Mouse (Mus musculus) frontal cortex, adult 2 months (tissue): ENCODE results near the gene Syn3. TPM values are rescaled to one million over a fixed set of nuclear protein-coding genes. Genes with fewer than 3 reads are reported as not detected.
"Not testable (repeated sequence)": the region's sequence is repeated elsewhere in the genome, so short reads cannot be mapped to it uniquely, and the experiment has no call there.

Experiments used
- DNase-seq, 2 experiments: peaks; one replicate each; pipeline ENCODE4 v3.0.0; 2022; ENCODE audit warnings: low spot score in 1 of 2; ENCODE audit errors: extremely low spot score in 1 of 2
- polyA plus RNA-seq: library from polyadenylated mRNA; depleted of rRNA; stranded (reverse); fragments of >200 nt; gene quantifications from 2 replicates; pipeline ENCODE4 v1.2.3, GENCODE M21; 2012; rRNA removed

The Syn3 gene
- polyA plus RNA-seq = 9.8 and 10.4 TPM in 2 replicates

DNA sequence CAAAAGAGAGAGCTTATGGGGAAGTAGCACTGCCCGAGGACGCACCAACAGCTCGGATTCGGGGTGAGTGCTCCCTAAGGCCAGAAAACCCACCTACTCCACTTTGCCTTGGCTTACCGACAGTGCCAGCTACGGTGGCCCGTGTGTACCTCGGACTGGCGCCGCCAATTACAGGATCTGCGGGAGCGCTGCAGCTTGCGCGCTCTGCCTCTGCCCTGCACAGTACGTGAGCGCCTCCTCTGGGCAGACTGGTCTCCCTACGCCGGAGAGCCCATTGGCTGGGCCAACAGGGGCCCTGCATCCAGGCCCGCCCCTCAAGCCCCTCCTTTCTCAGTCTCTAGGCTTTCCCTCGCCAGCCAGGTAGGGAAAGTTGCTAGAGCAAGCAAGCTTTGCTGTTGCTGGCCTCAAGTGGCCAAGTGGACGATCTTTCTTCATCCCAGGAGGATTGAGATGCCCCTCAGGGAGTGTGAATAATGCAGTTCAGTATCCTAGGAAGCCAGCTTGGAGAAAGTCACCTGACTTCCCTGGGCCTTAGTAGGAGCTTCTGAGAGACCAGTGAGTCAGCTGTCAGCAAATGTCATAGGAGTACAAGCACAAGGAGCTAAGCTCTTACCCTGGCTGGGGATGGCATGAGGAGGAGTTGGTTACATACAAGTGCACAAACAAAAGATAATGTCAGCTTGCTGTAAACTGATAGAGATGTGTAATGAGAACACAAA, at the start of gene Syn3:
Syn3 (minus strand) TSS at position 224 of the 719 bp plus-strand sequence.
- DNase-seq = peak; percentile 90 to 97

DNA sequence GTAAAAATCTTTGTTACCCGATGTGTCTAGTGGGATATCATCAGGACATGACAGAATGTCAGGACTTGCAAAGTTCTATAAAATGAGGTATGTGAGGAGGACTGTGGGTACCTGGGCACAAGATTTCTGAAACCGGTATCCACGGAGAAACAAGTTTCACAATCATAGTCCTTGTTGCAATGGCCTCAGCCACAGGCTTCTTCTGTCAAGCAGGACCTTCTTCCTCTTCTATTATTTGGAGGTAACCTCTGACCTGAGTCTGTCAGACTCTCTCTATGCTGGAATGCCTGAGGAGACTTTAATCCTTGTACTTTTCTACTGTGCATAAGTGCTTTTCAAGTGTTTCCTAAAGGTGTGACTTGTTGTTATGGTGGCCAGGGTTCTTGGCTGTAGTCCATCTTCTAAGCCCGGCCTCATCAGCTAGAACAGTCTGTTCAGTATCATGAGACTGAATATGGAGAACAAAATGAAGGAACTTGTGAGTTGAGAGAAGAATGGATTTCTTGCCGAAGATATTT, 27.7 kb upstream of the Syn3 start:
- DNase-seq = not testable (repeated sequence)

DNA sequence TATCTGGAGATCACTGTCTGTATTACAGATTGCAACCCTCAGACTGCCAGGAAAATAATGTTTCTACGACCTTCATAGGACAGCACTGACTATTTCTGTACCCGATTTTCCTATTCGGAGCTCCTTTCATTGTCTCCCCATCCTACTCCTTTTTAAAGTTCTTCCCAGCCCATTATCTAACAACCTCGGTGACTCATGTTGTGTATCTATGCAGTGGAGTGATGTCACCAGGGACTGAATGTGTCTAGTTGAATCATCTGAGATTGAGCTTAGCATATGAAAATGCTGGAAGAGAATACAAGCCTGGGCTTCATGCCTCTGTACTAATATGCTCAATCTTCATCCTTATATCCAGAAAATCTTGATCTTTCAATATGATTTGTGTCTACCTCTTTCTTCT, 15.1 kb upstream of the Syn3 start:
- DNase-seq = peak in 1 of 2 experiments; percentile 54

DNA sequence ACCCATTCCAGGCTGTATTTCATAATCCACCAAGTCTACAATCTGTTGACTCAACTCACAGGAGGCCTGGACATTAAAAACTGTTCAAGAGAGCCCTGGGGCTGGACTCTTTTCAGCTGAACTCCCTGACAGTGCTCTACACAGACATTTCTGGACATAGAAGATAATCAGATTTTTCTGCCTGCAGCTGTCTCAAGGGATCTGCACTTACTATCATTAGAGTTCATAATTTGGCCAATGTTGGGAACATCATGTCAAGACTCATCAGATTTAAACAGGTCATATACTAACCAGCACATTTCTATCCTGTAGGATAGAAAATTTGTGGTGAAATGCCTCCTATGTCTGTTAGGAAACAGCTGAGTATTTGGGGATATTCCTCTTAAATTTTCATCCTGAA, 12.2 kb upstream of the Syn3 start:
- no peak for DNase-seq

DNA sequence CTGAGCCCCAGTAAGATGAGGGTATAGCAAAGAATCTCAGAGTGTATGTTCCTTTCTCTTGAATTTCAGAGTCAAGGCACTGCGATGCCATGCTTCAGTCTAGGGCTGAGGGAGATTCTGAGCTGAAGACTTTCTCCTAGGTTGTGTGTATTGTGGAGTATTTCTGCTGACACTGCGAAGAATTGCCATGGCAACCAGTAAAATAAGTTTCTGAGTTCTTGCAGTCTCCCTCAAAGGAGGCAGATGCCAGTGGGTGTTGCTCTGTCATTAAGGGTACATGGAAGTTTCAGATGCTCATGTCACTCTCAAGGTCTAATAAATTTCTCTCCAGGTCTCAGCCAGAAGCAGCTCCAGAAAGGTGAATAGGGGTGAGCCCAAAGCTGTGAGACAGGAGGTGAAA, 3.4 kb upstream of the Syn3 start:
- peak in 1 of 2 experiments; percentile 64 for DNase-seq

DNA sequence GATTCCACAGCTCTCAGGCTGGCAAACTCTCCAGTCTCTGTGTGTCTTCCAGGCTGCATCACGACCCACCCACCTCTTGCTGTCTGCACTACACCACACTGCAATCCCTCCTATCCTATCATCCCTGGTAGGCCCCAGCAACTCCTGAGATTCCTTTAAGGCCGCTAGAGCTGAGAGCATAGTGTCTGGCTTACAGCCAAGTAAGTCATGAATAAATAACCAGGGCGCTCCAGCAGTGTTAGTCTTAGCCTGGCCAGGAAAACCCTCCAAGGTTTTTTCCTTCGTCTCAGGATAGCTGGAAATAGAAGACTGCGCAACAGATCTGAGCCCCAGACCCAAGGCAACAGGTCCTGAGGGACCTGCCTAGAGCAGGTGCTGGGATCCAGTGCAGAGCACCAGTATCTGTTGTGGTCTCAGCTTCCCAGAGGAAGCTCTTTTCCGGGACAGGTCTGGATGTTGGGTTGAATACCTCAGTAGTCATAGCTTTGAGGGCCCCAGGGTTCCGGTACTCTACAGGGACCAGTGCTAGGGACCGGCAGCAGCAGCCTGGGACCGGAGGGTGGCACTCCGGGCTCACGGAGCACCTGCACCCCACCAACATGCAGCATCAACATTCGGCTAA, 534 bp downstream of the Syn3 start:
- peak; percentile 73 to 75 for DNase-seq

DNA sequence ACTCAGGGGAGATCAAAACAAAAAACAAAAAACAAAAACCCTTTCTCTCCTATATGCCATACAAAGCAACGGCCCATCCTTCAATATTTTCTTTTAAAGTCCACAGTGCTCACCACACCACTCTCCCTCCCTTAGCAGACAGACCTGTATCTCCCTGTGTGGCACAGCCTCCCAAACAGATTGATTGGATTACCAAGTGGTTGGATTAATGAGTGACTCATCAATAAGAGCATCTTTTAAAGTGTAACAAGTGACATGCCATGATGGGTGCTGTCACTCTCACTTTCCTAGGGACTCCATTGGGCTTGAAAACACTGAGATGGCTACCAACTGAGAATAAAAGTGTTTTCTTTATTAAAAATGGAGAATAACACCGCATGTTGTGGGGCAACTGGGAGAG, 2.8 kb downstream of the Syn3 start:
- DNase-seq = no peak

DNA sequence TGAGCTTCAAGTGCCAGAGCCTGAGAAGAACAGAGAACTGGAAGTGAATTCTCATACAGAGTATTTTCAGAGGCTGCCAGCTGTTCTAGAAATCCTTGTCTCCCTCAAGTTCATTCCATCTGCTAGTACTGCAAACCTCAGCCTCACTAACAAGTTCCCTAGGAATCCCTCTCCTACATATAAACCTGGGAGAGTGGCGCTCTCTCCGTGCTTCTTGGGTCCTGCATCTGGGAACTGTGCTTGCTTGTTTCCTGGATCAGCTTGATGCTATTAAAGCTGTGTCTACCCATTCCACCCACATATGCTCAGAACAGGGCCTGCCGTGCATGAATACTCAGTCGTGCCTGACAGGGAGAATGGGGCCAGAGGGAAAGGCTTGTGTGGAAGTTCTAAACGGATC, 5.6 kb downstream of the Syn3 start:
- DNase-seq = peak in 1 of 2 experiments; percentile 33

DNA sequence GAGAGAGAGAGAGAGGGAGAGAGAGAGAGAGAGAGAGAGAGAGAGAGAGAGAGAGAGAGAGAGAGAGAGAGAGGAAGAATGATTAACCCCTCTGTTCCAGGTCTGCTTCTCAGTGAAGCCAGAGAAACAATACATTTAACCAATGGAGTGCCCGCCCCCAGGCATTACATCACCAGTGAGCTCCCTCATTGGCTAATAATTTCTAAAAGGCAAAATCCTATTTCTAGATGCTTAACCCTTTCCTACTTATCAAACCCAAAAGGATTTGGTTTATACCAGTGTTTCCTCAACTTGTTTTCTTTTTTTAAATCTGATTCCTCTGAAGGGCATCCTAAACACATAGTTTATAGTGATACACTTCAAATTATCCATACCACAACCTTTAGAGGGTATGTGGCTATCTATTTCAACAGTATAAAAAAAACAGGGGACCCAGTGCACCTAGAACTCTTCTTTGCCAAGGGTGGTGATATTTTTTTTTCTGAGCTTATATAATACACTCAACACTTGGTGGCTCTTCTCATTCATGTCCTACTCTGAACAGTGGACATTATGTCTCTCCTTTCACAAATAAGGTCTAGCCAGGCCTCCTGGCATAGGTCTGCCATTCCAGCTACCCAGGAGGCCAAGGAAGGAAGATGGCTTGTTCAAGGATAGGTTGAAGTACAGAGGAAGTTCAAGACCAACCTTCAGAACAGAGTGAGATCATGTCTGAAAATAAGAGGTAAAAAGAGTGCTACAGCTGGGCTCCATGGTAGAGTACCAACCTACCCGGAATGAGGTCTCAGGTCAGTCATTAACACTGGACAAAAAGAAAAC, 6.4 kb downstream of the Syn3 start:
- peak in 1 of 2 experiments; percentile 52 for DNase-seq

DNA sequence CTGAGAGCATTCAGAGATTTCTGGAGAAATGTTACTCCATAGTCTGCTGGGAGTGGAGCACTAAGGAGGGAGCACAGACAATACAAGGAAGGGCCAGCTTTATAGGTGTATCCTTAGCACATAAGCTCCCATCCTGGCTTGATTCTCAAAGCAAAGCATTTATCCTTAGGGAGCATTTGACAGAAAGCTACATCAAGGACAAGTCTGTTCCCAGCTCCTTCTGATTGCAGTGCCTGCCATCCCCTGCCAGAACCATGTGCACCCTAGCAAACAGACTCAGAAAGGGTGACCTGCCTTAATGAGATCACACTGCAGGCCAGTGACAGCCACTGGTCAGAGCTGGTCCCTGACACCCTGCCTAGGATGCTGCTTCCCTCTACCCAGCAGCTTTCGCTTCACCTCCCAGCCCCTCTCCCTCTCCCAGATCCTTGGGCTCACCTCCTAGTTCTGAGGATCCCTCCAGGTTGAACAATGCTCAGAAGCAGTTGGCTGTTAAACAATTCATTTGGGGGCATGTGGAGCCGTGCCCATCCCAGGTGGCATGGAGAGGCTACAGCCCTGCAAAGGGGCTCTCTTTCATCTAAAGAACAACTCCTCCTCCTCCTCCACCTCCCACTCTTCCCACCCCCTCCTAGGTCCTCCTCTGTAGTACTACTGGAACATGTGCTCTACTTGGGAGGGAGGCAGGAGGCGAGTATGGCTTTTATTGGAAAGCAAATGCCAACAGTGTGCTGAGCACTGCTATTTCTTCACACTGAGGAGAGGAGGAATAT, 7.2 kb downstream of the Syn3 start:
- DNase-seq = peak in 1 of 2 experiments; percentile 19

DNA sequence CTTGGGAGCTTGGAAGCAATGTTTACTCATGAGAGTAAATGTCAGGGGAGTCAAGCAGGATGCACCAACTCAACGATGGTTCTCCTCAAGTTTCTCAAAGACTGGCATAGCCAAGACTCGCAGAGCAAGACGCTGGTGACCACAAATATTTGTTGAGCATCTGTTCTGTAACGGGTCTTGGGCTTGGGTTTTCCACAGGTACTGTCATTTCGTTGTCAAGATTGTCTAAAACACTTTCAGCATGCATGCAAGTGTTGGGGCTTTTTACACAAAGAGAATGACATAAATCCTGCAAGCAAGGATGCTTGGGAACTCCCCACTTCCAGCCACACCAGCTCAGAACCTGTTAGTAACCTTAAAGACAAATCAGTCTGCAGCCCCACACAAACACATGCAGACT, 10.2 kb downstream of the Syn3 start:
- no peak for DNase-seq

DNA sequence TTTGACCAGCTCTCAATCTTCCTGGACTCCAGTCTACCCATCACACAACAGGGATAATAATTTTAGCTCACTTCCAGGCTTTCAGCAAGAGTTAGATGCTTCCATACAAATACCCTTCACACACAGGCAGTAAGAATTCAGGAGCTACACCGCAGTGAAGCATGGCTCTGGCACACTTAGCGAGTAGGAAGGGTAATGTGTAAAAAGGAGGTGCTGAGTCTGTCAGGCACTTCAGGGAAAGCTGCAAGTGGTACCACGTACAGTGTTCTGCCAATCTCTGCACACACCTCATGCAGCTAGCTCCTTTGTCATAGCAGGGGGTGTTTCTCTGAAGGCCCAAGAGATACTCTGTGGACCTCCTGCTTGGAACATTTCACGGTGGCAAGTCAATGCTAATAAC, 12.7 kb downstream of the Syn3 start:
- peak in 1 of 2 experiments; percentile 32 for DNase-seq

DNA sequence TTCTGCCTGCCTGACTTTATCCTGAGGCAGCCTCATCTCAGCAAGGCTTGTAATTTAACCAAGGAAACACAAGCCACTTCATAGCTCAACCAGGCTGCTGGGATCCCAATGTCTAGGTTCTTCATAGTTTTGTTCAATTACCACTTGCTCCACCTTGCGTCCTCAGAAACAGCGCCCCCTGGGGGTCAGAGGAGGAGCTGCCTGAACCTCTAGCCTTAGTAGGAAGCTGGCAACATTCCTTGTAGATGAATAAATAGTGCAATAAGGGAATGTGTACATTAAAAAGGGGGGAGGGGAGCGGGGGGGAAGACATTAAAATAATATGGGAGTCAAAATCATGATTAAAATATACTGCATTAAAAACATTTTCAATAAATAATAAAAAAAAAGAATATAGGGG, 14.7 kb downstream of the Syn3 start:
- peak in 1 of 2 experiments; percentile 27 for DNase-seq

DNA sequence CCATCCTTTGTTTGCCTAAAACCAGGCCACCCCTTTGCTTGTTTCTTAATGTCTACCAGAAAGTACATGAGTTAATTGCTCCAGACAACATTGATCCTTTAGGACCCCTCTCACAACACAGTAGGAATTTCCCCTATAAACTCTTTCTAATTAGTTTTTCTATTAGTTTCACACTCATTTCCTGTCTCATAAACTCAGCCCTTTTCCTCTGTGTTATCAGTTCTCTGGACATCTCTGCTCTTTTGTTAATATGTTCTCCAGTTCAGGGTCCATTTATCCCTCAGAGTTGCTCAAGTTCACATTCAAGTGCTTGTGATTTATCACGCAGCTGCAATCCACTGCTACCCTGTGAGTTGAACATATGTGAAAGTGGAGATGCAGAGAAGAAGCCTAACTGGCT, 16.2 kb downstream of the Syn3 start:
- no peak for DNase-seq

DNA sequence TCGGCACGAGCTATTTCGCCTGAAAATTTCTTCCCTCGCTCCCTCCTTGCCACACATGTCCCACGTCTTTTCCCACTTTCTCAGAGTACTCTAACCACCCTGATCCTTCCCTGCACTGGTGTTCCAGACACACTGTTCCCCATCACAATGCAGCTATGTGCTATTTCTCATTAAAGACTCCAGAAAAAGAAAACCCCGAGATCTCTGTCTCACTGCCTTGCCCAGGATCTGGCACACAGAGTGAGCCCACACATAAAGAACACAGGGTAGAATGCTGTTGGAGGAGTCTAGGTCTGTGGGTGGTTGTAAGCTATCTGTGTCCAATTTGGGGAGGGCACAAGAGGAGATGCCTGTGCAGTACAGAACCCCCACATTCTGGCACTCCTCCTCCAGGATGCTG, 18.0 kb downstream of the Syn3 start:
- peak; percentile 52 to 62 for DNase-seq

DNA sequence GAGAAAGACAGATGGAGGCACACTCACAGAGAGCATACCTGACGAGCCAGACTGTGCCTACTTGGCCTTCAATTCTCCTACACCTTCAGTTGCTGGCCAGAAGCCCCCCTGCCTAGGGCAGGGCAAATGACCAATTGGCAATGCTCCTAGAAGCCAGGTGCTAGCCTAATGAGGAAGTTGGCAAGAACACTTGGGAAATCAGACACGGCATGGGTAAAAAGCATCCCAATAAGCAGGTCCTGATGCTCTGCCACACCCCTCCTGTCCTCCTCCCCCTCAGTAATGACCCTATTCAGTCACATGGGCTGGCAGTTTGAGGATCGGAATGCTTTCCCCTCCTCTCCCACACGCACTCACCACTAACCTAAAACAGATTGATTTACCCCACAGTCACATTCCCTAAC, 19.0 kb downstream of the Syn3 start:
- DNase-seq = no peak

DNA sequence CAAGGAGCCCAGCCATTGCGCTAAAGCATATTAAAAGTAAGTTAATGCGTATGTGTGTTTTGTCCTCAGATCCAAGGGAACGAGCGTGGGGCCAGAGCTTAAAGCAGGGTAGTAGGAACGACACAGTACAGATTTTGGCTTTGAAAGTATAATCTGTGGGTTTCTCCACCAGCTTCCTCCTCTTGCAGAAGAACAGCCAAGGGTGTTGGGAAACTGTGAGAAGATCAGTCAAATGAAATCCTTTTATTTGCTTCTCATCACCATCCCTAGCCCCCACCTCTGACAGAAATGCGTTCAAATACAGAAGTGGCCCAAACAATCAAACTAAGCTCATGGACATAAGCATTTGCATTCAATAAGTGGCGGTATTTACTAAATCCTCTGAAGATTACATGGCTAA, 22.0 kb downstream of the Syn3 start:
- DNase-seq = no peak

DNA sequence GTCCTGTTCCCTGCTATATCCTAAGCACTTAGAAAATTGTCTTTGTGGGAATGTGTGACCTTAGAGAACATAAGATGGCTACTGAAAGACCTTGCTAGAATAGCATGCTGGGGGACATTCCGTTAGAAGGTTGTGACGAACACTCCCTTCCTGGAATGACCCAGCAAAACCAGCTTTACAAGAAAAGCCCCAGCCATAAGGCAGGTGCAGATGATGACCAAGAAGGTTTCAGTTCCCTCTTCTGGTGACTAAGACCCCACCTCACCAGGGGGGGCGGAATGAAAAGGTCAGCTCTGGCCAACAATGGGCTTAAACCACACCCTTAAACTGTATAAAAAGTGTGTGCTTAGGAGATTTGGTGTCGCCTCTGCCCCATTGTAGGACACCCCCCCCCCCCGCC, 23.4 kb downstream of the Syn3 start:
- no peak for DNase-seq

DNA sequence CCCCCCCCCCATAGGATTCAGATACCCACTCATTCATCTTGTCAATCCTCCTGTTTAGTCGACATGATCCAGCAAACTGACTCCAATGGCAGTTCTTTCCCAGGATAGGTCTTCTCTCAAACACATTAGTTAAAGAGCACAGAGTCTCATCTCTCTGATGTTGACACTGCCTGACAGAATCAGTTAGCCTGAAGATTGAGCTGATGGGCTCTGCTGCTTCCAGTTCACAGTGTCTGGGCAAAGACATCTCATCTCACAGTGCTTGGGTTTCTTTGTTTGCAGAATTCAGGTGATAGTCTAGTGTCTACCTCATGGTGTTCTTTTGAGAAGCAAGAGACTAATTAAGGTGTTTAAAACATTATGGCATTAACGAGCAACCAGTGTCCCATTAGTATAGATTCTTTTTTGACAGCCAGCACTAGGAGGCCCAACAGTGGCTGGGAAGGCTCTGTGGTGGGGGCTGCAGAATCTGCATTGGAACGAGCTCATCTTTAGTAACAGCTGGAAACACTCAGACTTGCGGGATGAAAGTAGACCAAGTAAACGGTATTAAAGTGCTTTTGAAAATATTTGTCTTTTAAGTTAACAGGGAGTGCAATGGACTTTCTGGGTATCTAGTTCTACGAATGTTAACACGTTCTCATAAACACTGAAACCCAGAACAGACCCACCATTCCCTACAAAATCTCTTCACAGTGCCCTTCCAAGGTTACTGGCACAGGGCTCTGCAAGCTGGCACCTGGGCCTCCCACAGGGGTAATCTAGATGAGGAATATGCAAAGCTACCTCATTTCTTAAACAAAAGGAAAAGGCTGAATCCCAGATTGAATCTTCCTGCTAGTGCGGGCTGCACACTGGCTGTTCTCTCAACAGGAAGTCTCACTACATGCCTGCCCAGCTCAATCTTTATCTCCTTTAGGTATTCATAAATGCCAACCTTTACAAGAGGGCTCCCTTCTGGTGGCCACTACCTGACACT, 24.2 kb downstream of the Syn3 start:
- DNase-seq = no peak
